Mouse (Mus musculus) liver, embryonic 15.5 days (tissue): ENCODE results near the gene Socs3. TPM values are rescaled to one million over a fixed set of nuclear protein-coding genes. Genes with fewer than 3 reads are reported as not detected.

ENCODE experiments used
- ATAC-seq: fragments of 200-750 bp; cut with Nextera tagmentation; 2 replicates; pipeline ENCODE4 v1.8.0; 2017; ENCODE audit warnings: moderate number of reproducible peaks, mild to moderate bottlenecking, moderate library complexity; ENCODE audit not compliant: insufficient read depth
- H3K27ac ChIP-seq: fragments of 300-500 bp; sonication (generic); replicated peaks from 2 replicates; pipeline ENCODE4 v1.5.1; 2015; ENCODE audit warnings: mild to moderate bottlenecking, inconsistent platforms
- H3K27me3 ChIP-seq: fragments of 300-500 bp; sonication (generic); 2 replicates; pipeline ENCODE4 v1.6.1; 2015; ENCODE audit warnings: mild to moderate bottlenecking, inconsistent platforms
- H3K36me3 ChIP-seq: fragments of 300-500 bp; sonication (generic); replicated peaks from 2 replicates; pipeline ENCODE4 v1.6.1; 2015; ENCODE audit warnings: moderate library complexity, mild to moderate bottlenecking, inconsistent platforms
- H3K4me1 ChIP-seq: fragments of 300-500 bp; sonication (generic); replicated peaks from 2 replicates; pipeline ENCODE4 v1.6.1; 2015; ENCODE audit warnings: inconsistent platforms
- H3K4me2 ChIP-seq: fragments of 300-500 bp; sonication (generic); 2 replicates; pipeline ENCODE4 v1.6.1; 2015; ENCODE audit warnings: moderate library complexity, mild to moderate bottlenecking, inconsistent platforms
- H3K4me3 ChIP-seq: fragments of 300-500 bp; sonication (generic); replicated peaks from 2 replicates; pipeline ENCODE4 v1.5.1; 2015; ENCODE audit warnings: mild to moderate bottlenecking, inconsistent platforms
- H3K9ac ChIP-seq: fragments of 300-500 bp; sonication (generic); 2 replicates; pipeline ENCODE4 v1.6.1; 2015; ENCODE audit warnings: moderate library complexity, mild to moderate bottlenecking, inconsistent platforms
- H3K9me3 ChIP-seq: fragments of 300-500 bp; sonication (generic); replicated peaks from 2 replicates; pipeline ENCODE4 v1.6.1; 2016; ENCODE audit warnings: inconsistent platforms
- WGBS: fragments of 180-500 bp; shearing (Covaris S2); methylation state at CpG from one replicate; pipeline ENCODE4 v1.1.7; 2015; ENCODE audit warnings: mixed read lengths; ENCODE audit not compliant: insufficient replicate concordance; 5-methylcytosine and 5-hydroxymethylcytosine counted together
- polyA plus RNA-seq: library from polyadenylated mRNA; unstranded; fragments of >200 nt; fragmentation: Nextera tagmentation; extraction: Ambion mirVana; gene quantifications from 2 replicates; pipeline ENCODE4 v1.2.1, GENCODE M21; 2015

The Socs3 gene
- polyA plus RNA-seq, 1 experiment from 2014 or later, result 7.5 TPM

- no peaks in the 10 kb centered on the region for H3K9me3 ChIP-seq
- peaks cover 26% of the 10 kb centered on the region for H3K4me1 ChIP-seq
- no peak overlapping the region for H3K9ac ChIP-seq
- H3K4me3 ChIP-seq, result no peak overlapping the region
- no peak overlapping the region for H3K27ac ChIP-seq
- WGBS, result 58% methylated on average over 7 of the region's 7 CpGs
- no peak overlapping the region for H3K4me2 ChIP-seq
- ATAC-seq, result no peak
- no peaks in the 10 kb centered on the region for H3K36me3 ChIP-seq
- H3K27me3 ChIP-seq, result peaks cover 17% of the 10 kb centered on the region
These were observed 13.9 kb upstream of the Socs3 start for GRCm38 (mm10) chr11:117983770-117984169.

GRCm38 (mm10) chr11:117982426-117982825 is 12.6 kb upstream of the Socs3 start:
- Histone ChIP-seq H3K27ac (no peak overlapping the region), H3K36me3 (no peaks in the 10 kb centered on the region), H3K27me3 (peaks cover 17% of the 10 kb centered on the region), H3K4me1 (peaks cover 12% of the 10 kb centered on the region), H3K9me3 (no peaks in the 10 kb centered on the region), H3K4me2 (no peak overlapping the region), H3K9ac (no peak overlapping the region), H3K4me3 (no peak overlapping the region)
- 58% methylated on average over 5 of the region's 5 CpGs for WGBS
- no peak for ATAC-seq

- H3K9ac ChIP-seq, result no peak overlapping the region
- 60% methylated on average over 7 of the region's 7 CpGs for WGBS
- no peaks in the 10 kb centered on the region for H3K9me3 ChIP-seq
- no peak for ATAC-seq
- peaks cover 18% of the 10 kb centered on the region for H3K4me1 ChIP-seq
- no peaks in the 10 kb centered on the region for H3K36me3 ChIP-seq
- H3K4me3 ChIP-seq, result no peak overlapping the region
- peaks cover 42% of the 10 kb centered on the region for H3K27me3 ChIP-seq
- H3K27ac ChIP-seq, result no peak overlapping the region
- H3K4me2 ChIP-seq, result no peak overlapping the region
These were observed 9.5 kb upstream of the Socs3 start for GRCm38 (mm10) chr11:117979388-117979787.

GRCm38 (mm10) chr11:117977694-117978360 is 8.0 kb upstream of the Socs3 start:
- ATAC-seq, result no peak
- H3K36me3 ChIP-seq, result no peaks in the 10 kb centered on the region
- WGBS, result 39% methylated on average over 5 of the region's 5 CpGs
- no peaks in the 10 kb centered on the region for H3K9me3 ChIP-seq
- H3K4me3 ChIP-seq, result no peak overlapping the region
- H3K27me3 ChIP-seq, result peaks cover 52% of the 10 kb centered on the region
- no peak overlapping the region for H3K9ac ChIP-seq
- peaks cover 27% of the 10 kb centered on the region for H3K4me1 ChIP-seq
- no peak overlapping the region for H3K27ac ChIP-seq
- no peak overlapping the region for H3K4me2 ChIP-seq

- H3K9ac ChIP-seq, result no peak overlapping the region
- 21% methylated on average over 8 of the region's 8 CpGs for WGBS
- no peaks in the 10 kb centered on the region for H3K9me3 ChIP-seq
- H3K27me3 ChIP-seq, result peaks cover 63% of the 10 kb centered on the region
- no peaks in the 10 kb centered on the region for H3K36me3 ChIP-seq
- 0 out of 2 replicates have a peak overlapping the region, but pooled peaks have one; percentile 19 for H3K27ac ChIP-seq
- no peak for ATAC-seq
- no peak overlapping the region for H3K4me2 ChIP-seq
- no peak overlapping the region for H3K4me3 ChIP-seq
- H3K4me1 ChIP-seq, result peaks cover 36% of the 10 kb centered on the region
These were observed 6.3 kb upstream of the Socs3 start for GRCm38 (mm10) chr11:117976081-117976582.

- H3K36me3 ChIP-seq, result no peaks in the 10 kb centered on the region
- peaks cover 41% of the 10 kb centered on the region for H3K4me1 ChIP-seq
- no peak overlapping the region for H3K9ac ChIP-seq
- 0 out of 2 replicates have a peak overlapping the region, but pooled peaks have one; percentile 19 for H3K27ac ChIP-seq
- no peaks in the 10 kb centered on the region for H3K9me3 ChIP-seq
- H3K4me3 ChIP-seq, result no peak overlapping the region
- 36% methylated on average over 18 of the region's 18 CpGs for WGBS
- no peak overlapping the region for H3K4me2 ChIP-seq
- no peak for ATAC-seq
- peaks cover 64% of the 10 kb centered on the region for H3K27me3 ChIP-seq
These were observed 5.5 kb upstream of the Socs3 start for GRCm38 (mm10) chr11:117975211-117975967.

GRCm38 (mm10) chr11:117974327-117975125 is 4.7 kb upstream of the Socs3 start:
- Histone ChIP-seq H3K36me3 (no peaks in the 10 kb centered on the region), H3K4me1 (peaks cover 49% of the 10 kb centered on the region), H3K9me3 (no peaks in the 10 kb centered on the region), H3K4me2 (no peak overlapping the region), H3K4me3 (no peak overlapping the region), H3K27ac (no peak overlapping the region), H3K9ac (no peak overlapping the region), H3K27me3 (peaks cover 68% of the 10 kb centered on the region)
- no peak for ATAC-seq
- 13% methylated on average over 14 of the region's 14 CpGs for WGBS

GRCm38 (mm10) chr11:117973569-117973968 is 3.7 kb upstream of the Socs3 start:
- 39% methylated on average over 5 of the region's 5 CpGs for WGBS

GRCm38 (mm10) chr11:117972656-117973558 is 3.1 kb upstream of the Socs3 start:
- no peak overlapping the region for H3K27ac ChIP-seq
- H3K36me3 ChIP-seq, result peaks cover 1% of the 10 kb centered on the region
- H3K4me3 ChIP-seq, result no peak overlapping the region
- peaks cover 79% of the 10 kb centered on the region for H3K27me3 ChIP-seq
- ATAC-seq, result no peak
- no peak overlapping the region for H3K9ac ChIP-seq
- H3K4me2 ChIP-seq, result no peak overlapping the region
- H3K4me1 ChIP-seq, result peaks cover 65% of the 10 kb centered on the region
- H3K9me3 ChIP-seq, result no peaks in the 10 kb centered on the region
- 43% methylated on average over 11 of the region's 11 CpGs for WGBS

More at GRCm38 (mm10) chr11:117973569-117973968, 3.7 kb upstream of the Socs3 start:
- H3K4me1 ChIP-seq, result peaks cover 58% of the 10 kb centered on the region
- H3K4me3 ChIP-seq, result no peak overlapping the region
- no peaks in the 10 kb centered on the region for H3K36me3 ChIP-seq
- H3K27me3 ChIP-seq, result peaks cover 72% of the 10 kb centered on the region
- no peak overlapping the region for H3K27ac ChIP-seq
- no peak for ATAC-seq
- no peaks in the 10 kb centered on the region for H3K9me3 ChIP-seq
- no peak overlapping the region for H3K4me2 ChIP-seq
- H3K9ac ChIP-seq, result no peak overlapping the region

- Histone ChIP-seq H3K27me3 (peaks cover 89% of the 10 kb centered on the region), H3K36me3 (peaks cover 13% of the 10 kb centered on the region), H3K4me3 (no peak overlapping the region), H3K4me2 (no peak overlapping the region), H3K4me1 (peaks cover 76% of the 10 kb centered on the region), H3K27ac (no peak overlapping the region), H3K9me3 (no peaks in the 10 kb centered on the region), H3K9ac (no peak overlapping the region)
- 39% methylated on average over 2 of the region's 2 CpGs for WGBS
- ATAC-seq, result no peak
These were observed 1.9 kb upstream of the Socs3 start for GRCm38 (mm10) chr11:117971646-117972242.
